Mouse (Mus musculus) brain, embryonic 14.5 days (tissue): Measurements from ENCODE around the gene Btbd35f24. TPM values are rescaled to one million over a fixed set of nuclear protein-coding genes. Genes with fewer than 3 reads are reported as not detected.
"Not testable (repeated sequence)": the region's sequence is repeated elsewhere in the genome, so short reads cannot be mapped to it uniquely, and the experiment has no call there.

Experiments
- DNase-seq: peaks from one replicate; pipeline ENCODE4 v3.0.0-alpha.2; 2011; ENCODE audit warnings: low read depth
- polyA plus RNA-seq: library from polyadenylated mRNA; depleted of rRNA; stranded (reverse); fragments of >200 nt; gene quantifications from 2 replicates; pipeline ENCODE4 v1.2.3, GENCODE M21; 2012; rRNA removed

Btbd35f24 gene
- not detected in 2 replicates for polyA plus RNA-seq

DNA sequence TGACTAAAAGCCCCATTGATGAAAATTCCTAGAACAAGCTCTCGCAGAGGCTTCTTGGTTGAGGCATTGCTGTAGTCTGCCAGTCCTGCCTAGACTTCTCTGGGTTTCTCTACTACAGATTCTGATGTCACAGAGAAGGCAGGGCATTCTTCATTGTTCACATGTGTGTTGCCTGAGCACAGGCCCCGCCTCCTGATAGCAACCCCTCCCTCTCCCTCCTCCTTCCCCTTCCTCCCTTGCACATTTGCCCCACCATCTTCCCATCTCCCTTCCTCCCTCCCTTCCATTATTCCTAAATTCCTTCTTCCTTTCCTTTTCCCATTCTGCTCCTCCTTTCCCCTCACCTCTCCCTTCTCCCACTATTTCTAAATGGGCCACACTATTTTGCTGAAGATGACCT lies at the start of gene Btbd35f24:
Gene Btbd35f24, minus strand, starts transcription at position 101 of the 400 bp plus-strand sequence.
- not testable (repeated sequence) for DNase-seq

Other genes with a start within 250 kb of the Btbd35f24 start
- not detected in 2 replicates for gene Btbd35f23, start 119.0 kb downstream of the Btbd35f24 start, polyA plus RNA-seq
- gene Btbd35f11, start 247.9 kb upstream of the Btbd35f24 start, polyA plus RNA-seq, result not detected in 2 replicates